Mouse (Mus musculus) thymus, postnatal 0 days (tissue): Measurements from ENCODE around the gene Aqp3. TPM values are rescaled to one million over a fixed set of nuclear protein-coding genes. Genes with fewer than 3 reads are reported as not detected.

Experiments used
- DNase-seq: peaks from one replicate; pipeline ENCODE4 v3.0.0-alpha.2; 2015; ENCODE audit warnings: low spot score
- polyA plus RNA-seq: library from polyadenylated mRNA; unstranded; fragments of >200 nt; fragmentation: Nextera tagmentation; extraction: Ambion mirVana; gene quantifications from 2 replicates; pipeline ENCODE4 v1.2.1, GENCODE M21; 2015

Gene Aqp3
- polyA plus RNA-seq, 1 experiment from 2014 or later, result 9.1 TPM

DNA sequence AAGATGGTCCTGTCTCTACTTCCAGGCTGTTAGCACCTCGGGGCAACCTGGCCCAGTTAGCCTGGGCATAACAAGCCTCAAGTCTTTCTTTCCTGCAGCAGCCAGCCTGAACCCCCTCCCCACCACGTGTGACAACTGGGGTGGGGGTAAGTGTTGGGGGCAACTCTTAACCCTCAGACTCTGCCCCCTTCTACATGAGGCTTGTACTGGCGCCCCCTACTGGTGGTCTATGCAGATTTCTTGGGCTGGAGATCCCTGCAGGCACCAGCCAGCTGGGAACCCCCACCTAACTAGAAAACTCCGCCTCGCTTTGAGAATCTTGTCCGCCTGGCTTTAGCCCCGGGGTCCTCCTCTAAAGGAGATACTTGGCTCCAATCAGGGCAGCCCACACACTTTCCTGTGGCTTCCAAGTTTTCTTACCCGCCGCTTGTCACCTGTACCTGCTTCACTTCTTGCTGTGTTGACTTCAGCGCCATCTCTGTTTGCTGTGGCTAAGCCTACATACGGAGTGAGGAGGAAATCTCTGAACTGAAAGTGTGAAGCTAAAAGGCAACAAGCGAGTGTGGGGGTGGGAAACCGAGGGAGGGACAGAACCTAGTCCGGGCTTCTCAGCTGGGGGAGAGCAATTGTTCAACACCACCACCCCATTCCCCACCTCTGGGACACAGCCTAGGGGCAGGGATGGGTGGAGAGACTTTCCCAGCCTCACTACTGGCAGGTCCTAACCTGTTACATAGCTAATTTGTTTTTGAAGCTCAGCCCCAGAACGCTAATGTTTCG, 33.9 kb downstream of the Aqp3 start:
- DNase-seq, result peak; percentile 52

DNA sequence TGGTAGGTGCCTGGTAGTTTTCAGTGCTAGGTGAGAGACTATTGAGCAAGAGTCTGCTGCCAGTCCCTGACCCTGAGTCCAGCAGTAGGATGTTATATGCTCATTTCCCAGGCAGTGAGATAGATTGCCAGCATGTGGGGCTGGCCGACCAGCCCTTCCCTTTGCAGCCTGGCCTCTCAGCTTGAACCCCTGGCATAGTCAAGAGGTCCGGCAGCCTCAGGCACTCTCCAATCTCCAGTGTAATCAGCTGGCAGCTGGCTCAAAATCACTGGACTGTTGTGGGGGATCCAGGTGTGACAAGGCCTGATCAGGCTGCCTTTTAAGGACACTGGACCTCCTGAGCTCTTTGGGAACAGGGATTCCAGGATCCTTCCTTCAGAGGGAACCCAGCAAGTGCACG, 34.6 kb downstream of the Aqp3 start:
- no peak for DNase-seq

DNA sequence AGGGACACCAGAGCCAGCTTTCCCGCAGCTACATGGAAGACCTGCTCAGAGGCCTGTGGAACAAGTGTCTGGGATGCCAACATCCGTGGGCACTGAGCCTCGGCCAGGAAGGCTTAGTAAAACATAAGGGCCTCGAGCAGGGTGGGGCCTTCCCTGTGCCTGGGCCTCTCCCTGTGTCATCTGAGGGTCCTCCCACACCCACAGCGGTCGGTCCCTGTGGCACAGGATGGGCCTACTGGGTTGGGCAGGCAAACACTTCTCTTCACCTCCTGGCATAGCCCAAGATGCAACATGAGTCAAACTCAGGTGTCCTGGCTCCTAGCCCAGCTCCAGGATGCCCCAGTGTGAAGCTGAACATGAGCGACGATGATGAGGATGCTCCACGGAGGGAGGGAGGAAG, 40.6 kb downstream of the Aqp3 start:
- no peak for DNase-seq

DNA sequence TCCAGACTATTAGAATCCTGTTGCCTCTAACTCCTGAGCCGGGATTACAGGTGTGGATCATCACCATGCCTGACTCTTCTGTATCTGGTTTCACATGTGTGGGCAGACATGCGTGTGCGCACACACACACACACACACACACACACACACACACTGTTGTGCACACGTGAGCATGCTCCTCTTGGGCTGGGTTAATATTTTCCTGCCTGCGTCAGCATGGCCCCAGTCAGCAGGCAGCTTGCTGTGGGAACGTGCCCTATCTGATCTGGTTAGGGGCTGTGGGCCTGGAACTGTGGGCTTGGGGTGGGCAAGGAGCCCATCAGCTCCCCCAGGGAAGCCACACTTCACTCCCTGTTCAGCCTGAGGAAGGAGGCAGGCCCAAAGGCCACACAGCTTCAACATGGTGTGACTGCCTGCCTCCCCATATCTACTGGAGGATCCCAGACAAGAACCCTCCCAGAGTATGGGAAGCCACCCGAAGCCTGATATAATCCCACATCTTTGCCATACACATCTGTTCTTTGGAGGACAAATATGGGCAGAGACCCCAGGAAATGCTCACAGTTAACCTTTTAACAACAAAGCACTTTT, 41.1 kb downstream of the Aqp3 start:
- no peak for DNase-seq

DNA sequence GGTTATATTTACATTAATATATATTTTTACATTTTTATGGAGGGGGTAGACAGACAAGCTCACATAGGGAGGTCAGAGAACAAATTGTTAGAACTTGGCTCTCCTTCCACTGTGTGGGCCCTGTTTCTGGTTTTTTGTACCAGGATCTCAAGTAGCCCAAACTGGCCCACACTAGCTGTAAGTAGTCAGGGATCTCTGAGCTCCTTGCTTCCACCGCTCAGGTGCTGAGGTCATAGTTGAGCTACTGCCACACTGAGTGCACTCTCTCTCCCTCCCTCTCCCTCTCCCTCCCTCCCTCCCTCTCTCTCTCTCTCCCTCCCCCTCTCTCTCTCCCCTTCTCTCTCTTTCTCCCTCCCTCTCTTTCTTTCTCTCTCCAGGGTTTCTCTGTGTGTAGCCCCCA, 41.7 kb downstream of the Aqp3 start:
- no peak for DNase-seq

DNA sequence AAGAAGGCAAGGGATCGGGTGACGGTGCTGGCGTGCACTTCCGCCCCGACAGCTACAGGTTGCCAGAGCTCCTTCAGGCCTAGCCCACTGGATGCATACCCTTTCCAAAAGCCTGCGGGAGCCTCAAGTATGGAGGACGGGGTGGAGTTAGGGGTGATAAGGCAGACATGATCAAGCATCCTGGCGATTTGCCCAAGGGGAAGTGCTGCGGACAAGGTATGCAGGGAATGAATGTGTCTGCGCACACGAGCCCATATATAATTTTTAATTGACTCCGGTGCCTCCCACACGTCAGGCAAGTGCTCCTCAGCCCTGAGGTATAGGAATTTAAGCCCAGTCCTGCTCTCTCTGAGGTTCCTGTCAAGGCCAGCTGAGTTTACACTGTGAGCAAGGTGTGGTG, 42.9 kb downstream of the Aqp3 start:
- no peak for DNase-seq

DNA sequence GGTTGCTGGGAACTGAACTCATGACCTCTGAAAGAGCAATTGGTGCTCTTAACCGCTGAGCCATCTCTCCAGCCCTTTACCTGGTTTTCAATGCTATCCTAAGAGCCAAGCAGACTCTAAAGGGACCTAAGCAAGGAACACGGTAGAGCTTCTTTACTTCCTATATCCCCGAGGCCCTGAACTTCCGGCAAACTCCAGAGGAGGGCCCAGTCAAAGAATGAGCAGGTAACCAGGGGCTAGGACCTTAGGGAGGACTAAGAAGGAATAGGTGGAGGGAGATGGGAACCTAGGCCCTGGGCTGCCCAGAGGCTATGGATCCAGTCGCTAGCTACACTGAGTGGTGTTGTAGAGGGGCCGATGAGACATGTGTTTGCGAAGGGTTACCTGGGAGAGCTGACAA, 46.2 kb downstream of the Aqp3 start:
- no peak for DNase-seq

DNA sequence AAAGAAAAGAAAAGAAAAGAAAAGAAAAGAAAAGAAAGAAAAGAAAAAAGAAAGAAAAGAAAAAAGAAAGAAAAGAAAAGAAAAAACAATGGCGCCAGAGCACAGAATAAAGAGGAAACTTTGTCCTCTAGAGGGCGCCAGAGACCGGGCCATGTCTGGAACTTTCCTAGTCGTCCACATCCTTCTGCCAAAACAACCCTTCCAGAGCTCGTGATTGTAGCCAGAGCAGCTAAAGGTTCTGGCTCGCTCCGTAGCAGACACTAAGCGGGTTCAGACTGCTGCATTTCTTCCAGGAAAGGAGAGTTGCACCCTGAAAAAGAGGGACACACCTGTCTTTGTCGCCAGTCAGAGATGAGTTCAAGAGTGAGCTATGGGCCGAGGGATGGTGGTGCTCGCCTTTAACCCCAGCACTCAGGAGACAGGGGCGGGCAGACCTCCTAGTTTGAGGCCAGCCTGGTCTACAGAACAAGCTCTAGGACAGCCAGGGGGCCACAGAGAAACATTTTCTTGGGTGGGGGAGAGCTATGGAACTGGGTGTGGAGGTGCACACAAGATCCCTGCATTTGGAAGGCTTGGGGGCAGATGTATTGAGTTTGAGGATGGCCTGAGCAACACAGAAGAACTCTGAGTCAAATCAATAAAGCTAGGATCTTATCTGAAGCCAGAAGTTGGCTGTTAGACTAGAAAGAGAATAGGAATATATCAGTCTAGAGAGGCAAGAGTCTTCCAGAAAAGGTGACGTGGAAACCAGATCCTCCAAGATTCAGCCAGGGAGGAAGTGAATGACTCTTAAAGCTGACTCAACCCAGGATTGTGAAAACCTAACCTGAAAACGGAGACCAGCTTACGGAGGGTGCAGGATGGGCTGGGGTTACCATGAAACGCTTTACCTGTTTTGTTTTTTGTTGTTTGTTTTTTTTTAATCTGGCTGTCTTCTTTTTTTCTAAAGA, 47.0 kb downstream of the Aqp3 start:
- DNase-seq, result peak; percentile 74

DNA sequence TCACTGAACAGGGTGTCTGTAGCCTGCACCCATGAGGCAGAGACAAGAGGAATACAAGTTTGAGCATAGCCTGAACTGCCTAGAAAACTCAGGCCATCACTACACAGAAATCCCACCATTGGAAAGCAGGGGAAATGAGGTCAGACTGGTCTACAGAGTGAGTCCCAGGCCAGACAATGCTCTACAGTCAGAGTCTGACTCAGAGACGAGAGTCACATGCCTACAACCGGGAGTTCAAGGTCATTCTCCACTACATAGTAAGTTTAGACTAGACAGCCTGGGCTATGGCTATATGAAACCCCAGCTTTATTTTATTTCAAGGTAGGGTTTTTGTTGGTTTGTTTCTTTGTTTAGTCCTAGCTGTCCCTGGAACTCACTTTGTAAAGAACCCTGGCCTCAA, 49.1 kb downstream of the Aqp3 start:
- DNase-seq, result no peak

DNA sequence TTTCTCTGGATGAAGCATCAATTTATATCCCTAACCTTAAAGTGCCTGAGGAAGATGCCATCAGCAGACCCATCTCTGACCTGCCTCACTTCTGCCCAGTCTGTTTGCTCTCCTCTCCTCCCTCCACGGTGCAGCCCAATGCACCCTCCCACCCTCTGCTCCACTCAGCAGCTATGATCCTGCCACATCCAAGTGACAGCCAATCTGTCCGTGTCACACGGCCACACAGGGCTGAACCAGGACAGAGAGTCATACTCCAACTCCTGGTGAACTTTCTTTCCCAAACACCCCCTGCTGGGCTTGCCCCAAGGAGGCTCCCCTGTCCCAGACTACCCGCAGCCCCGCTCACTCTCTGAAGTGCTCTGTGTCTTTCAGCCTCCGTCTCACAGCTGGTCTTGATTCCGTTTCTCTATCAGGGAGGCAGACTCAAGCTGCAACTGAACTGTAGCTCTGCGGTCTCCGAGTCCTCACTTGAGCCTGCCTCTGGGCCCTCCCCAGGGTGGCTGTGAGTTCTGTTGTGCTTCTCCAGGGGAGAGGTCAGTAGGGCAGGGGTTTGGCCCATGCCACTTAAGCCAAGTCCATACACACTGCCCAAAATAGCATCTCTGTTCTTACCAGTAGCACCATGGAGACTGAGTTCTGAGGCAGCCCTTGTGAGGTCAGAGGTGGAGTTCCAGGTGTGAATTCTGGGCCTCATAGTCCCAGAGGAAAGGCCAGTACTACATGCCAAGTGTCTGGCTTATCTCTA, 50.3 kb downstream of the Aqp3 start, which contains the start of gene Aqp7:
Gene Aqp7 (minus strand): TSS at position 616 of the 748 bp plus-strand sequence.
- DNase-seq, result no peak

DNA sequence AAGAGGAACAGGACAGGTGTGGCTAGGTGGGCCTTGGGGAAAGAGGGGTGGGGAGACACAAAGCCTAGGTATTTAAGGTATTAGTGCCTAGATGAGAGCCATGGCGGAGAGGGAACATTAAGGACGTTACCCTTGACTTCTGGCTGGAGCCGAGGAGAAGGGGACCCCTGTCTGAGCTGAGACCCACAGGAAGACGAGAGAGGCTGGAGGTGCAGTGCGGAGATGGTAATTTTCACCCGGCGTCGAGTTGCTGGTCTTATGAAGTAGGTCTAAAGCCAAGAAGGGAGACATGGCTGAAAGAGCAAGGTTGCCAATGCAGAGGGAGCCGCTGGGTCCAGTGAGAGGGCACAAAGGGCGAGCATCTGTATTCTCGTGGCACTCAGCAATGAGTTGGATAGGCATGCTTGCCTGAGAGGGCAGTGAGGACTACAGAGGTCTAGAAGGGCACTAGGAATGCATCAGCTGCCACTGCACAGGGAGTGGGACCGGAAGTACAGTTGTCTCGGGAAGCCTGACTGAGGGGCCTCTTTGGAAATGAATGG, 51.7 kb downstream of the Aqp3 start:
- no peak for DNase-seq

DNA sequence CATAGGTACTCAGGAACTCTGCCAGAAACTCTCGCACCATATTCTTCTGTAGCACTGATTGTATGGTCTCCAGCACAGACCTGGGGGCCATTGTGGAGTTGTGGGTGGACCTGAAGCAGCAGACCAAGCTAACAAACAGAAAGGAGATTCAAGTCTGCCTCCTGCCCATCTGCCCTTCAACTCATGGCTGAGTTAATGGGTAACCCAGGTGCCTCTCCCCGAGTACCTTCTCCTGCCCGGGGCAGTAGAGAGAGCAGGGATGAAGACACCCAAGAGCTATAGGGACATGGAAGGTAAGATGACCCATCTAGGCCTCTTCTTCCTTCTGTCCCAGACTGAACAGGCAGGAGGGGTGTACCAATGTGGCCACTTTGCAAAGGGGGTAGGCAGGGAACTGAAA, 52.7 kb downstream of the Aqp3 start:
- DNase-seq, result no peak

DNA sequence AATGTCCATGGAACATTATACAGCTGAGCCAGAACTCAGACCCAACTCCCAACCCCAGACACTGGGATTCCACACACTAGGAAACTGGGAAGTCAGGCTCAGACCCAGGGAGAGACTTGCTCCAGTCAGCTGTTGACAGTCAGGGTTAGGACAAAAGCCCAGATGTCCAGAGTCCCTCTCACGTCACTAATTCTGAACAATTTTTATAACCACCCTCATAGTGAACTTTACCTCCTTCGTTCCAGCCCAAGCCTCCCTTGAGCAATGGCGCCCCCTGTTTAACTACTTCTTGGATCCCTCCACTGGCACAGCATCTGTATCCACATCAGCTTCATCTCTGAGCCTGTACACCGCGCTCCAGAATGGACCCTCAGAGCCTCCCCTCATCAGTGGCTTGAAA, 54.0 kb downstream of the Aqp3 start:
- DNase-seq, result no peak

DNA sequence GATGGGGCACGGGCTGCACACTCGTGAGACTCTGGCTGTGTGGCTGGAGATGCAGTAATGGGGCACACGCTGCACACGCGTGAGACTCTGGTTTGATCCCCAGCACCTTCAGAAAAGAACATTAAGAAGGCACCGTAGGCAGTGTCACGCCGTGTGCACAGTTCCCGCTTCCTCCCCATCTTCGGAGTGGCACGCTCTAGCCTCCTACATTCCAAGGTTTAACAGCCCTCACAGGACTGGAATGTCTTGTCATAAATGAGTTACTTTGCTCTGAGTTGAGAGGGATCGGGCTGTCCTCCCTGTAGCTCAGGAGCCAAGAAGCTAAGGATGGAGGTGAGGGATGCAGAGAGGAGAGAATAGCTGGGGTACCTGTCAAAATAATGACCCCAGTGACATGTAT, 55.1 kb downstream of the Aqp3 start:
- no peak for DNase-seq

Other genes with a start within 250 kb of the Aqp3 start
- 29.6 and 32.0 TPM in 2 replicates for gene B4galt1, start 244.2 kb downstream of the Aqp3 start, polyA plus RNA-seq
- gene Spink4, start 178.1 kb downstream of the Aqp3 start, polyA plus RNA-seq, result 2.4 and 2.6 TPM in 2 replicates
- gene Bag1, start 149.9 kb downstream of the Aqp3 start, polyA plus RNA-seq, result 185 and 190 TPM in 2 replicates
- 131 and 141 TPM in 2 replicates for gene Chmp5, start 149.8 kb downstream of the Aqp3 start, polyA plus RNA-seq
- 63.5 and 65.6 TPM in 2 replicates for gene Nfx1, start 127.3 kb downstream of the Aqp3 start, polyA plus RNA-seq
- gene Aqp7, start 50.0 kb downstream of the Aqp3 start, polyA plus RNA-seq, result 0.86 and 1.7 TPM in 2 replicates
- 12.1 and 15.8 TPM in 2 replicates for gene Nol6, start 26.3 kb upstream of the Aqp3 start, polyA plus RNA-seq
- 50.9 and 56.1 TPM in 2 replicates for gene Ube2r2, start 37.6 kb upstream of the Aqp3 start, polyA plus RNA-seq
- 32.1 and 37.7 TPM in 2 replicates for gene Ubap2, start 177.0 kb upstream of the Aqp3 start, polyA plus RNA-seq
- gene Dcaf12, start 216.7 kb upstream of the Aqp3 start, polyA plus RNA-seq, result 53.3 and 54.4 TPM in 2 replicates